Mouse (Mus musculus): ENCODE measurements around the gene Gpr37. TPM values are rescaled to one million over a fixed set of nuclear protein-coding genes. Genes with fewer than 3 reads are reported as not detected.

The Gpr37 gene
- 0.76 and 1.3 TPM in 2 replicates for polyA plus RNA-seq (2014; fragmentation: Nextera tagmentation; extraction: Ambion mirVana)

DNA sequence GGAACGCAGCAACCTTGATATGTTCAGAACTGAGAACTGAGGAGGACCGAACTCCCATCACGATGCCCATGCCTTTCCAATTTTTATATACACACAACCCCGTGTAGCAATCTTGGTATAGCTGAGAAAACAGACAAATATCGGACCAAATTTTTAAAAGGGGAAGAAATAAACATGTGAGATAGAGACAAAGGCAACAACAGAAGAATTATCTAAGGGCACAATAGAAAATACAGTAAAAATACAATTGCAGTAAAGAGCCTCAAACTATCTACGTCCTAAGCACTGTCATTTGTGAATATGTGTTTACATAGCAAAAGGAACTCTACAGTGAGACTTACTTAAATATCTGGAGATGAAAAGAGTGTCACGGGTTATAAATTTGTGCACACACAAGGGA is at the start of gene Gpr37:
Gpr37 (minus strand) TSS at position 101 of the 400 bp plus-strand sequence.
- peaks cover 6% of the 10 kb centered on the region; the same call in 1 of the 2 replicates for H3K27me3 ChIP-seq (ENCODE audit: control insufficient read depth, insufficient read depth, low read length)
- H3K4me1 ChIP-seq (replicated peaks; ENCODE audit: control insufficient read depth, insufficient read depth, low read length): peaks cover 4% of the 10 kb centered on the region; the same call in 1 of the 2 replicates
- H3K9ac ChIP-seq (ENCODE audit: low read length): peak within 1 kb of the TSS; percentile 70
- peak within 1 kb of the TSS; percentile 92 for H3K4me2 ChIP-seq (ENCODE audit: low read depth, low read length, severe bottlenecking)
- WGBS: 38% methylated on average over 7 of the region's 7 CpGs
- no peaks in the 10 kb centered on the region for H3K36me3 ChIP-seq (ENCODE audit: control insufficient read depth, insufficient read depth, low read length)
- DNase-seq (ENCODE audit: low spot score) (no peak), ATAC-seq (replicated peaks; ENCODE audit: low FRiP score) (no peak)
- H3K27ac ChIP-seq (ENCODE audit: low read depth, low read length): peak within 1 kb of the TSS; percentile 15; the same call in 1 of the 2 replicates
- no peaks in the 10 kb centered on the region for H3K9me3 ChIP-seq (ENCODE audit: control insufficient read depth, low read length)
- peak within 1 kb of the TSS; percentile 53 for H3K4me3 ChIP-seq (ENCODE audit: low read depth, low read length)

DNA sequence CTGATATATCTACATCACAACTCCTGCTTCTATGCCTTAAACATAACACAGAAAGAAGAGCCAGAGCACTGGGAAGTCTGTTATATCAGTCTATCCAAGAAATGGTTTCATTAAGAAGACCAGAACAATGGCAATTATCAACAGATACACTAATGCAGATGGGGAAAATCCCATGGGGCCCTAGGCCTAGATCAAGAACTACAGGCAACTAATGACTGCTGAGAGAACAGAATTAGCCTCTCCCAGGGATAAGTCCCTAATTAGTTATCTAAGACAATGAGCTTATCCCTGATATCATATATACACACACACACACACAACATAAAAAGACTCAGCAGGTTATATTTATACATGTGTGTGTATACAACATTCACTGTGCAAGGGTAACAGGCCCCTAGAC is 46.0 kb upstream of the Gpr37 start:
- no peak for ATAC-seq (replicated peaks; ENCODE audit: low FRiP score)
- Histone ChIP-seq H3K9me3 (ENCODE audit: control insufficient read depth, low read length) (no peaks in the 10 kb centered on the region), H3K4me1 (replicated peaks; ENCODE audit: control insufficient read depth, insufficient read depth, low read length) (no peaks in the 10 kb centered on the region), H3K4me2 (ENCODE audit: low read depth, low read length, severe bottlenecking) (no peak overlapping the region), H3K9ac (ENCODE audit: low read length) (no peak overlapping the region), H3K27me3 (ENCODE audit: control insufficient read depth, insufficient read depth, low read length) (no peaks in the 10 kb centered on the region), H3K4me3 (ENCODE audit: low read depth, low read length) (no peak overlapping the region), H3K36me3 (ENCODE audit: control insufficient read depth, insufficient read depth, low read length) (no peaks in the 10 kb centered on the region), H3K27ac (ENCODE audit: low read depth, low read length) (no peak overlapping the region)
- no peak for DNase-seq (ENCODE audit: low spot score)

DNA sequence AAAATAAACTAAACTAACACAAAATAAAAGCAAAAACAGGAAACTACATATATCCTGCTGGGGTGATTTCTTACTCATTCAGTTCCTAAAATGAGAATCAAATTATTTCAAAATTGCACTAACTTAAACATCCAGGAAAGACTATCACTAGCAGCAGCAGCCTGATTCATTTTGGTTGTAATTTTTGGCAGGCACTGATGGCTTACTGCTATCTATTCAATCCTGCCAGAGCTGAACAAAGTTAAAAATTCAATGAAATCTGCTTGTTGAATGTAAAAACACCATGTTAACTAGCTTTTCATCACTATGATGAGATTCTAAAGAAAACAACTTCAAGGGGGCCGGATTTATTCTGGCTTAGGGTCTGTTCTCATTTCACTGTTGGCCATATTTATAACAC is 36.0 kb upstream of the Gpr37 start:
- WGBS: 78% methylated on average over 1 of the region's 1 CpGs

DNA sequence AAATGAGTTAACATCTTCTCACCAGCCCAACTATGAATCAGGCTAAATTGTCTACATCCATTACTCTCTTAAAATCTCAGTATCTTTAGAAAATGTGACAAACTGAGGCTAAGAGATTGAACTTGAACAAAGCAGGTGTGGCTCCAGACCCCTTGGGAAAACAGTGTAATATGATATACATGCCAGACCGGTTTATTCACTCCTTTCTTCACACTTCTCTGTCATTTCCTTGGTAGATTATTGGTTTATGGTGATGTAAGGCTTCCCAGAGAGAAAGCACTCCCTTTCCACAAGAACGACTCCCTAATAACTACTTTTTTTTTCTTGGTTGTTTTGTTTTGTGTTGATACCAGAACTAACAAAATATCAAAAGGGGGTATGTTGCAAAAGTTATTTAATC is 20.1 kb upstream of the Gpr37 start:
- H3K4me3 ChIP-seq (ENCODE audit: low read depth, low read length): no peak overlapping the region
- H3K4me1 ChIP-seq (replicated peaks; ENCODE audit: control insufficient read depth, insufficient read depth, low read length): no peaks in the 10 kb centered on the region
- no peaks in the 10 kb centered on the region for H3K27me3 ChIP-seq (ENCODE audit: control insufficient read depth, insufficient read depth, low read length)
- no peaks in the 10 kb centered on the region for H3K36me3 ChIP-seq (ENCODE audit: control insufficient read depth, insufficient read depth, low read length)
- H3K4me2 ChIP-seq (ENCODE audit: low read depth, low read length, severe bottlenecking): no peak overlapping the region
- no peaks in the 10 kb centered on the region for H3K9me3 ChIP-seq (ENCODE audit: control insufficient read depth, low read length)
- DNase-seq (ENCODE audit: low spot score) (no peak), ATAC-seq (replicated peaks; ENCODE audit: low FRiP score) (no peak)
- H3K9ac ChIP-seq (ENCODE audit: low read length): no peak overlapping the region
- H3K27ac ChIP-seq (ENCODE audit: low read depth, low read length): no peak overlapping the region
- WGBS: 29% methylated on average over 2 of the region's 2 CpGs

More for the DNA sequence above, 36.0 kb upstream of the Gpr37 start:
- Histone ChIP-seq H3K9me3 (ENCODE audit: control insufficient read depth, low read length) (no peaks in the 10 kb centered on the region), H3K4me1 (replicated peaks; ENCODE audit: control insufficient read depth, insufficient read depth, low read length) (no peaks in the 10 kb centered on the region), H3K9ac (ENCODE audit: low read length) (no peak overlapping the region), H3K4me3 (ENCODE audit: low read depth, low read length) (no peak overlapping the region), H3K4me2 (ENCODE audit: low read depth, low read length, severe bottlenecking) (no peak overlapping the region), H3K27me3 (ENCODE audit: control insufficient read depth, insufficient read depth, low read length) (no peaks in the 10 kb centered on the region), H3K27ac (ENCODE audit: low read depth, low read length) (no peak overlapping the region), H3K36me3 (ENCODE audit: control insufficient read depth, insufficient read depth, low read length) (no peaks in the 10 kb centered on the region)
- DNase-seq (ENCODE audit: low spot score) (no peak), ATAC-seq (replicated peaks; ENCODE audit: low FRiP score) (no peak)

DNA sequence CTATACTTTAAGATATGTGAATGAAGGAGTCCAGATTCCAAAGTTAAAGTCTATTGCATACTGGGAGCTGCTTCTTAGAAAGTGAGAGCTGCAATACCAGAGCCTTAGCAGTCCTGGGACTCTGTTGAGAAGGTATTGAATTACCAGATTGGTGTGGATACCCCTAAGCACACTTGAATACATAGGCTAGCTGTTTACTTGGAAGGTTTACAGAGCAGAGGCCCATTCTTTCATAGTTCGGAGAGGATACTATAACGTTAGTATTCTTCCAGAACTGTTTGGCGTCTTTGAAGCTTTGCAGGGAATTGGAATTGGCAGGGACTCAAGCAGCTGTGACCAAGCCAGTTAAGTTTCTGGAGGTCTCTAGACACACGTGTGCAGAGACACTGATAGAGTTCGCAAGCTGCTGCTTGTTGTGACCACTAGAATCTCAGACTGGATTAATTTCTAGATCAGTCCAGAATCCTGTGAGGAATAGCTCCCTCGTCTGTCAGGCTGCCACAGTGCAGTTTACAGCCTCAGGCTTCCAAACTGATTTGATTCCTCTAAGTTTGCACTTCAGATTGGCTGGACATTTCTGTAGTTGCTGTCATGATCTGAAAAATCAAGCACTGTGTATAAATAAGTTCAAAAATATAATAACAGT is 18.8 kb upstream of the Gpr37 start:
- no peak overlapping the region for H3K9ac ChIP-seq (ENCODE audit: low read length)
- no peaks in the 10 kb centered on the region for H3K9me3 ChIP-seq (ENCODE audit: control insufficient read depth, low read length)
- DNase-seq (ENCODE audit: low spot score) (peak; percentile 47), ATAC-seq (replicated peaks; ENCODE audit: low FRiP score) (peak; percentile 72)
- no peaks in the 10 kb centered on the region for H3K27me3 ChIP-seq (ENCODE audit: control insufficient read depth, insufficient read depth, low read length)
- 53% methylated on average over 6 of the region's 6 CpGs for WGBS
- H3K4me3 ChIP-seq (ENCODE audit: low read depth, low read length): no peak overlapping the region
- H3K4me1 ChIP-seq (replicated peaks; ENCODE audit: control insufficient read depth, insufficient read depth, low read length): no peaks in the 10 kb centered on the region
- no peak overlapping the region for H3K4me2 ChIP-seq (ENCODE audit: low read depth, low read length, severe bottlenecking)
- no peaks in the 10 kb centered on the region for H3K36me3 ChIP-seq (ENCODE audit: control insufficient read depth, insufficient read depth, low read length)
- H3K27ac ChIP-seq (ENCODE audit: low read depth, low read length): no peak overlapping the region

DNA sequence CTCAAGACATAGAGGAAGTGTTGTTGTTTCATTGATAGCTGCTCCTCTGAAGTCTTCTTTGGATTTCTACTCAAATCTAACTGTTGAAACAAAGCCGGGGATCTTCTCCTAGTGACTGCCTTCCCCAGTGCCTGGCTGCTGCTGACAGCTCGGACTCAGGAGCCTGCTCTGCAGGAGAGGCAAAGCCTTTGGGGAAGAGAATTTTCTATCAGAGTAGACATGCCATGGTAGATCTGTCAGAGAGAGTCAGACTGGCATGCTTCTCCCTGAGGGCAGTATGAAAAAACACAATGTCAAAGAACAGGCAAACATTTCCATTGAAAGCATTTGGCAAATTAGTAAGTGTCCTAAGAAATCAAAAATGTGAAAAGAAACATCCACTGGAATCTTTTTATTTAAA is 9.4 kb upstream of the Gpr37 start:
- Histone ChIP-seq H3K4me1 (replicated peaks; ENCODE audit: control insufficient read depth, insufficient read depth, low read length) (no peaks in the 10 kb centered on the region), H3K4me3 (ENCODE audit: low read depth, low read length) (no peak overlapping the region), H3K9me3 (ENCODE audit: control insufficient read depth, low read length) (no peaks in the 10 kb centered on the region), H3K27me3 (ENCODE audit: control insufficient read depth, insufficient read depth, low read length) (no peaks in the 10 kb centered on the region), H3K9ac (ENCODE audit: low read length) (no peak overlapping the region), H3K27ac (ENCODE audit: low read depth, low read length) (no peak overlapping the region), H3K4me2 (ENCODE audit: low read depth, low read length, severe bottlenecking) (no peak overlapping the region), H3K36me3 (ENCODE audit: control insufficient read depth, insufficient read depth, low read length) (no peaks in the 10 kb centered on the region)
- ATAC-seq (replicated peaks; ENCODE audit: low FRiP score) (no peak), DNase-seq (ENCODE audit: low spot score) (no peak)
- 54% methylated on average over 2 of the region's 2 CpGs for WGBS

DNA sequence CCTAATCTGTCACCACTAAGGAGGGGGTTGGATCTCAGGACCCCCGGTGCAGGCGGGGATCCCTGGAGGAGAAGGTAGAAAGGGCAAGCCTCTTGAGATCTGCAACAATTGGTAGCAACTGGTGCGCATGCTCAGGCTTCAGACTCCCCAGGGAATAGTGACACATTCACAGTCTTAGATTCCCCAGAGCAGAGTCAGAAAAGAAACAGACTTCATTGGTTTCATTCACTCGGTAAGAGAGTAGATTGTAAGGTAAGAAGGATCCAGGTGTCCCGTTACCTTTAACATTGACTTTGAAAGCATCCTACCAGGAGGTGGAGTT is 284 bp downstream of the Gpr37 start:
- Histone ChIP-seq H3K9ac (ENCODE audit: low read length) (peak overlapping the region; percentile 70), H3K4me1 (replicated peaks; ENCODE audit: control insufficient read depth, insufficient read depth, low read length) (peaks cover 4% of the 10 kb centered on the region; the same call in 1 of the 2 replicates), H3K36me3 (ENCODE audit: control insufficient read depth, insufficient read depth, low read length) (no peaks in the 10 kb centered on the region), H3K27ac (ENCODE audit: low read depth, low read length) (peak overlapping the region; percentile 15; the same call in 1 of the 2 replicates), H3K27me3 (ENCODE audit: control insufficient read depth, insufficient read depth, low read length) (peaks cover 6% of the 10 kb centered on the region; the same call in 1 of the 2 replicates), H3K4me2 (ENCODE audit: low read depth, low read length, severe bottlenecking) (peak overlapping the region; percentile 92), H3K4me3 (ENCODE audit: low read depth, low read length) (peak overlapping the region; percentile 53), H3K9me3 (ENCODE audit: control insufficient read depth, low read length) (no peaks in the 10 kb centered on the region)
- DNase-seq (ENCODE audit: low spot score): peak; percentile 73
- 3% methylated on average over 5 of the region's 5 CpGs for WGBS
- ATAC-seq (replicated peaks; ENCODE audit: low FRiP score): peak; percentile 77

DNA sequence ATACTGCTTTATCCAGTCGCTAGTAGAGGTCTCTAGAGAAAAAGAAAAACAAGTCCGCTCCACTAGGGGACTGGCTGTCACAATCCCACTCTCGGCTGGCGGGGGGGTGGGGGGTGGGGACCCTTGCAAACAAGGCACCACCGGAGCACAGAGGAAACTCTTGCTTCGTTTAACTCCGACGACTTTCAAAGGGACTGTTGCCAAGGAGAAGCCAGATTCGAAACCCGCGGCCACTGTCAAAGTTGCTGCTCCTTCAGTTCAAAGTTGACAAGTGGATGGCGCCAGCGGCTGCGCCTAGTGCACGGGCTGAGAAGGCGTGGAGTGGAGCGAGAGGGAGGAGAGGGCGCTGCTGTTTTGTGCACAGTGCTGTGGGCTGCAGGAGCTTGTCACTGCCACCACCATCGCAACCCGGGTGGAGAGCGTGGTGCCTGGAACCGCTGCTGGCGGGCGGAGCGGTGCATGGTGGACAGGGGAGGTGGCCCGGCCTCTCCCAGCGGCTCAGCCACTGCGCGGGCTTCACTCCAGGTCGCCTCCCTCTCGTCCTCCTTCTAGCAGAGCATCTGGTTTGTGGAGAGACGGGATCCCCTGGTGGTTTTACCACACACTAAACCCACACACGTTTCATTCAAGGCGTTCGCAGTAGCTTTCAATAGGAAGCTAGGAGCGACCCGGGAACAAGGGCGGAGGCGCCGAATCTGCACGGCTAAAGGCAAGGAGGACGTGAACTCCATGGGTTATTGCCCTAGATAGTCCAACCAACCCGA is 827 bp downstream of the Gpr37 start:
- Histone ChIP-seq H3K4me1 (replicated peaks; ENCODE audit: control insufficient read depth, insufficient read depth, low read length) (peaks cover 4% of the 10 kb centered on the region; the same call in 1 of the 2 replicates), H3K36me3 (ENCODE audit: control insufficient read depth, insufficient read depth, low read length) (no peaks in the 10 kb centered on the region), H3K9ac (ENCODE audit: low read length) (peak overlapping the region; percentile 70), H3K4me3 (ENCODE audit: low read depth, low read length) (peak overlapping the region; percentile 53), H3K4me2 (ENCODE audit: low read depth, low read length, severe bottlenecking) (peak overlapping the region; percentile 92), H3K27ac (ENCODE audit: low read depth, low read length) (peak overlapping the region; percentile 15; the same call in 1 of the 2 replicates), H3K27me3 (ENCODE audit: control insufficient read depth, insufficient read depth, low read length) (peaks cover 6% of the 10 kb centered on the region; the same call in 1 of the 2 replicates), H3K9me3 (ENCODE audit: control insufficient read depth, low read length) (no peaks in the 10 kb centered on the region)
- DNase-seq (ENCODE audit: low spot score) (peak; percentile 74), ATAC-seq (replicated peaks; ENCODE audit: low FRiP score) (peak; percentile 88)
- under 1% methylated on average over 43 of the region's 43 CpGs for WGBS
